ENCODE assay signal across 8 mouse cellular contexts in the genomic region with DNA sequence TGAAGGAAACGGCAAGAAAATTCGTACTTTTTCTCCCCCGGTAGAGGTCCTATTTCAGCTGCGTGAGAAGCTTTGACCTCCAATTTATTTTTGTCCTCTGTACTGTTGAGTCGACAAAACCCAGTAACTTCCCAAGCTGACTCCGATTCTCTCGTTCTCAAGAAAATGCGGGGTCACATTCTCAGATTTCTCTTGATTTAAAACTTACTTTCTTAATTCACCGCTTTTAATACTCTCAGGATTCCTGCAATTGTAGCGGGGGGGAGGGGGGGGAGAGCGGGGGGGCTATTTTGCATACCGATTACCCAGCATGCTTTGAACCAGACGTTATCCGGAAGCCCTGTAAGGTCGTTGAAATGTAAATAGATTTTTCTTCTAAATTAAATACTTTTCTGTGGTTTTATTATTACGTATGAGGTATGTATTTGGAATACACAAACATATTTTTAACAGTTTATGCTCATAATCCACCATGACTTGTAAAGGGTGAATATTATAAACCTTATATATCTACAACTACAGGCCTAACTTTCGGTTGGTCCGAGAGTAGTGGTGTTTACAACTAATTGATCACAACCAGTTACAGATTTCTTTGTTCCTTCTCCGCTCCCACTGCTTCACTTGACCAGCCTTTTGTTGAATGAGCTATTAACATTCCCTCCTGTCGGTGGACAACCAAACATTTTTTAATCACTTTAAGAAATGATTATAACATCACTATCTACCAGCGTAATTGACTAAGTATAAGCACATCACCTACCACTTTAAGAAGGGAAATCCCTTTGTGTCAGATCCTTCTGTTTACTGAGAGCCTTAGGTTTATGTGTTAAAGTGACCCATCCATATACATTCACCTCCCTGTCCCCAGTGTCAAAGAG. TPM values are rescaled to one million over a fixed set of nuclear protein-coding genes. Genes with fewer than 3 reads are reported as not detected.
DNase-seq lines count a peak whose midpoint lies in the region; ATAC-seq and TF ChIP-seq lines count a peak whose summit lies in the region.

No protein-coding gene starts in this region.

- peak; percentile 87 for TF ChIP-seq EP300 in stomach, postnatal 0 days (optimal IDR thresholded peaks at IDR 0.05)

- H3K4me2 ChIP-seq in hindbrain, embryonic 11.5 days (replicated peaks; ENCODE audit: low read depth, low read length), result peak overlapping the region; percentile 32
- peak overlapping the region; percentile 46 for H3K4me2 ChIP-seq in stomach, postnatal 0 days (replicated peaks; ENCODE audit: low read depth)

- peak overlapping the region; percentile 95 for H3K27ac ChIP-seq in gastrocnemius, adult 2 months
- H3K27ac ChIP-seq in bone marrow, adult 2 months (ENCODE audit: control insufficient read depth, insufficient read depth, low read depth, low read length, poor library complexity), result no peak overlapping the region
- peak overlapping the region; percentile 92 for H3K27ac ChIP-seq in embryonic fibroblast, embryonic 13.5 days (ENCODE audit: insufficient read depth, low read length)
- H3K27ac ChIP-seq in hindbrain, embryonic 11.5 days (ENCODE audit: low read depth, low read length), result no peak overlapping the region
- peak overlapping the region; percentile 85 for H3K27ac ChIP-seq in midbrain, embryonic 10.5 days (replicated peaks)
- H3K27ac ChIP-seq in stomach, postnatal 0 days (replicated peaks), result peak overlapping the region; percentile 83

- WGBS in bone marrow, adult 2 months, result under 1% methylated on average over 21 of the region's 21 CpGs
- WGBS in hindbrain, embryonic 11.5 days, result 1% methylated on average over 21 of the region's 21 CpGs
- under 1% methylated on average over 21 of the region's 21 CpGs for WGBS in midbrain, embryonic 10.5 days
- WGBS in stomach, postnatal 0 days, result under 1% methylated on average over 21 of the region's 21 CpGs

- intact Hi-C loops in gastrocnemius, adult 2 months (cut with DNase I), result no loop called here
- intact Hi-C loops in gastrocnemius, postnatal 14 days (cut with DNase I; ENCODE audit: low total_unique reads), result no loop called here
- intact Hi-C loops in left cerebral cortex, postnatal 25 days (cut with DNase I), result no loop called here

- ATAC-seq in hindbrain, embryonic 11.5 days (ENCODE audit: low FRiP score), result peak; percentile 77
- ATAC-seq in stomach, postnatal 0 days (ENCODE audit: low FRiP score, low TSS enrichment), result peak; percentile 45; the same call in 1 of the 2 replicates

- H3K9me3 ChIP-seq in hindbrain, embryonic 11.5 days (ENCODE audit: control insufficient read depth, low read length), result no peaks in the 10 kb centered on the region
- H3K9me3 ChIP-seq in midbrain, embryonic 10.5 days (replicated peaks), result peaks cover 3% of the 10 kb centered on the region
- no peaks in the 10 kb centered on the region for H3K9me3 ChIP-seq in stomach, postnatal 0 days (ENCODE audit: control insufficient read depth, low read length)

- H3K4me3 ChIP-seq in gastrocnemius, adult 2 months, result peak overlapping the region; percentile 75
- H3K4me3 ChIP-seq in bone marrow, adult 2 months (replicated peaks; ENCODE audit: control insufficient read depth, low read depth, low read length), result peak overlapping the region; percentile 50
- peak overlapping the region; percentile 98 for H3K4me3 ChIP-seq in embryonic fibroblast, embryonic 13.5 days (ENCODE audit: insufficient read depth, low read length)
- H3K4me3 ChIP-seq in hindbrain, embryonic 11.5 days (ENCODE audit: low read depth, low read length), result peak overlapping the region; percentile 45
- H3K4me3 ChIP-seq in midbrain, embryonic 10.5 days, result peak overlapping the region; percentile 60
- H3K4me3 ChIP-seq in stomach, postnatal 0 days (ENCODE audit: low read depth, low read length), result peak overlapping the region; percentile 48

- no peaks in the 10 kb centered on the region; the same call in 1 of the 2 replicates for H3K4me1 ChIP-seq in bone marrow, adult 2 months (ENCODE audit: control insufficient read depth, insufficient read depth, low read length)
- H3K4me1 ChIP-seq in embryonic fibroblast, embryonic 13.5 days (ENCODE audit: control insufficient read depth, insufficient read depth, low read length), result no peaks in the 10 kb centered on the region
- H3K4me1 ChIP-seq in hindbrain, embryonic 11.5 days (replicated peaks; ENCODE audit: control insufficient read depth, insufficient read depth, low read length), result no peaks in the 10 kb centered on the region
- H3K4me1 ChIP-seq in midbrain, embryonic 10.5 days, result peaks cover 15% of the 10 kb centered on the region
- H3K4me1 ChIP-seq in stomach, postnatal 0 days (replicated peaks; ENCODE audit: control insufficient read depth, insufficient read depth), result no peaks in the 10 kb centered on the region

- TF ChIP-seq POLR2A in bone marrow, adult 2 months (IDR thresholded peaks at IDR 0.05; ENCODE audit: borderline replicate concordance, control insufficient read depth, low read depth, low read length), result no peak
- no peak for TF ChIP-seq POLR2A in embryonic fibroblast, embryonic 13.5 days (IDR thresholded peaks at IDR 0.05; ENCODE audit: low read depth, low read length)

- H3K27me3 ChIP-seq in hindbrain, embryonic 11.5 days (ENCODE audit: control insufficient read depth, insufficient read depth, low read length), result no peaks in the 10 kb centered on the region
- H3K27me3 ChIP-seq in midbrain, embryonic 10.5 days (ENCODE audit: low read depth, poor library complexity, severe bottlenecking), result peaks cover 5% of the 10 kb centered on the region; the same call in 1 of the 2 replicates
- no peaks in the 10 kb centered on the region for H3K27me3 ChIP-seq in stomach, postnatal 0 days (ENCODE audit: control insufficient read depth, insufficient read depth, low read length)

- DNase-seq in gastrocnemius, adult 2 months, result peak; percentile 27
- no peak for DNase-seq in gastrocnemius, postnatal 14 days
- DNase-seq in hindbrain, embryonic 11.5 days (ENCODE audit: low spot score), result peak; percentile 79
- DNase-seq in left cerebral cortex, postnatal 25 days (ENCODE audit: low spot score in 2 of 2), result peak; percentile 54 to 78
- peak; percentile 63 for DNase-seq in midbrain, embryonic 10.5 days (ENCODE audit: low spot score)
- peak; percentile 80 for DNase-seq in stomach, postnatal 0 days (ENCODE audit: low spot score)

- no peaks in the 10 kb centered on the region for H3K36me3 ChIP-seq in hindbrain, embryonic 11.5 days (ENCODE audit: control insufficient read depth, insufficient read depth, low read length)
- H3K36me3 ChIP-seq in midbrain, embryonic 10.5 days, result no peaks in the 10 kb centered on the region
- H3K36me3 ChIP-seq in stomach, postnatal 0 days (ENCODE audit: control insufficient read depth, insufficient read depth, low read length), result no peaks in the 10 kb centered on the region

- peak overlapping the region; percentile 34; the same call in 1 of the 2 replicates for H3K9ac ChIP-seq in hindbrain, embryonic 11.5 days (ENCODE audit: low read depth, low read length)
- H3K9ac ChIP-seq in stomach, postnatal 0 days (ENCODE audit: low read length), result peak overlapping the region; percentile 55

- peak; percentile 29; the same call in 1 of the 2 replicates for TF ChIP-seq CTCF in gastrocnemius, adult 2 months (IDR thresholded peaks at IDR 0.05)
- no peak for TF ChIP-seq CTCF in bone marrow, adult 2 months (IDR thresholded peaks at IDR 0.05; ENCODE audit: control insufficient read depth, insufficient read depth, low read length)
- TF ChIP-seq CTCF in embryonic fibroblast, embryonic 13.5 days (IDR thresholded peaks at IDR 0.05; ENCODE audit: borderline replicate concordance, insufficient read depth, low read length), result no peak
- peak; percentile 34 for TF ChIP-seq CTCF in stomach, postnatal 0 days (IDR thresholded peaks at IDR 0.05; ENCODE audit: low read depth)

RNA-seq across cellular contexts. Expression of gene Pdia4, which starts 31.9 kb away (rescaled TPM):
- 10 to 100 TPM; 11.2 to 18.9 TPM for total RNA-seq in gastrocnemius, adult 2 months (2021)
- 10 to 100 TPM; 22.3 to 32.2 TPM for total RNA-seq in gastrocnemius, postnatal 14 days (2021)
- 14.3 and 39.4 TPM in 2 replicates for polyA plus RNA-seq in bone marrow, adult 2 months (2011; ENCODE audit: insufficient read depth, insufficient read length, low replicate concordance, missing spikeins)
- polyA plus RNA-seq in embryonic fibroblast, embryonic 13.5 days (2011; ENCODE audit: insufficient read length, low read depth, missing spikeins), result 324 and 337 TPM in 2 replicates
- polyA plus RNA-seq in hindbrain, embryonic 11.5 days (2014; fragmentation: Nextera tagmentation; extraction: Ambion mirVana), result 282 and 285 TPM in 2 replicates
- total RNA-seq in left cerebral cortex, postnatal 25 days (2021), result 10 to 100 TPM; 67.1 to 71.1 TPM
- 283 and 312 TPM in 2 replicates for polyA plus RNA-seq in midbrain, embryonic 10.5 days (2016; fragmentation: Nextera tagmentation; extraction: Ambion mirVana)
- 169 and 180 TPM in 2 replicates for polyA plus RNA-seq in stomach, postnatal 0 days (2015; fragmentation: Nextera tagmentation; extraction: Ambion mirVana)

RNA-seq across cellular contexts. Expression of gene Zfp786, which starts 49.3 kb away (rescaled TPM):
- 1 to 10 TPM in 1 of 2 experiments, under 1 TPM in 1; 0.42 to 1.2 TPM for total RNA-seq in gastrocnemius, adult 2 months (2021)
- under 1 TPM; 0.27 to 0.55 TPM for total RNA-seq in gastrocnemius, postnatal 14 days (2021)
- not detected in 2 replicates for polyA plus RNA-seq in bone marrow, adult 2 months (2011; ENCODE audit: insufficient read depth, insufficient read length, low replicate concordance, missing spikeins)
- polyA plus RNA-seq in embryonic fibroblast, embryonic 13.5 days (2011; ENCODE audit: insufficient read length, low read depth, missing spikeins), result 0.60 and 0.72 TPM in 2 replicates
- 6.6 and 6.9 TPM in 2 replicates for polyA plus RNA-seq in hindbrain, embryonic 11.5 days (2014; fragmentation: Nextera tagmentation; extraction: Ambion mirVana)
- total RNA-seq in left cerebral cortex, postnatal 25 days (2021), result 1 to 10 TPM; 4.9 to 5.0 TPM
- 6.9 and 8.5 TPM in 2 replicates for polyA plus RNA-seq in midbrain, embryonic 10.5 days (2016; fragmentation: Nextera tagmentation; extraction: Ambion mirVana)
- 1.0 and 1.1 TPM in 2 replicates for polyA plus RNA-seq in stomach, postnatal 0 days (2015; fragmentation: Nextera tagmentation; extraction: Ambion mirVana)

RNA-seq across cellular contexts. Expression of gene Zfp398, which starts 54.1 kb away (rescaled TPM):
- total RNA-seq in gastrocnemius, adult 2 months (2021), result 1 to 10 TPM; 5.7 to 6.5 TPM
- 1 to 10 TPM; 4.3 to 4.7 TPM for total RNA-seq in gastrocnemius, postnatal 14 days (2021)
- polyA plus RNA-seq in bone marrow, adult 2 months (2011; ENCODE audit: insufficient read depth, insufficient read length, low replicate concordance, missing spikeins), result 2.3 and 5.7 TPM in 2 replicates
- 6.4 and 8.1 TPM in 2 replicates for polyA plus RNA-seq in embryonic fibroblast, embryonic 13.5 days (2011; ENCODE audit: insufficient read length, low read depth, missing spikeins)
- 9.1 and 13.8 TPM in 2 replicates for polyA plus RNA-seq in hindbrain, embryonic 11.5 days (2014; fragmentation: Nextera tagmentation; extraction: Ambion mirVana)
- total RNA-seq in left cerebral cortex, postnatal 25 days (2021), result 10 to 100 TPM; 19.3 to 19.6 TPM
- 8.2 and 8.8 TPM in 2 replicates for polyA plus RNA-seq in midbrain, embryonic 10.5 days (2016; fragmentation: Nextera tagmentation; extraction: Ambion mirVana)
- 3.8 and 4.0 TPM in 2 replicates for polyA plus RNA-seq in stomach, postnatal 0 days (2015; fragmentation: Nextera tagmentation; extraction: Ambion mirVana)

Comparison
In these comparisons a context has a peak if more than half of its experiments do, and no peak if none do; other contexts are left out.
1. H3K27ac ChIP-seq: peak in gastrocnemius, adult 2 months (single experiment), embryonic fibroblast, embryonic 13.5 days (single experiment), midbrain, embryonic 10.5 days (single experiment) and stomach, postnatal 0 days (single experiment); none in bone marrow, adult 2 months (single experiment) and hindbrain, embryonic 11.5 days (single experiment).
2. H3K4me3 ChIP-seq: peak in every context shown above with its lines; median percentile 98 in embryonic fibroblast, embryonic 13.5 days; 75 in gastrocnemius, adult 2 months; 60 in midbrain, embryonic 10.5 days; 50 in bone marrow, adult 2 months; 48 in stomach, postnatal 0 days; 45 in hindbrain, embryonic 11.5 days.
3. CTCF ChIP-seq: peak in gastrocnemius, adult 2 months (single experiment) and stomach, postnatal 0 days (single experiment); none in bone marrow, adult 2 months (single experiment) and embryonic fibroblast, embryonic 13.5 days (single experiment).